Mouse (Mus musculus) embryonic facial prominence, embryonic 14.5 days (tissue): ENCODE results near the gene Zfp568. TPM values are rescaled to one million over a fixed set of nuclear protein-coding genes. Genes with fewer than 3 reads are reported as not detected.

Source experiments
- polyA plus RNA-seq: library from polyadenylated mRNA; unstranded; fragments of >200 nt; fragmentation: Nextera tagmentation; extraction: Ambion mirVana; gene quantifications from 2 replicates; pipeline ENCODE4 v1.2.1, GENCODE M21; 2014

The Zfp568 gene
- polyA plus RNA-seq, 1 experiment from 2014 or later = 29.9 TPM

Other genes starting within 250 kb of the Zfp568 start
- gene Zfp84, start 215.4 kb upstream of the Zfp568 start, polyA plus RNA-seq = 15.7 and 17.0 TPM in 2 replicates
- gene Zfp30, start 200.0 kb upstream of the Zfp568 start, polyA plus RNA-seq = 9.4 and 10.4 TPM in 2 replicates
- 12.8 and 14.5 TPM in 2 replicates for gene Zfp790, start 167.8 kb upstream of the Zfp568 start, polyA plus RNA-seq
- 3.6 and 4.4 TPM in 2 replicates for gene Zfp940, start 130.3 kb upstream of the Zfp568 start, polyA plus RNA-seq
- gene Zfp420, start 124.0 kb upstream of the Zfp568 start, polyA plus RNA-seq = 6.4 and 7.1 TPM in 2 replicates
- 12.0 and 13.7 TPM in 2 replicates for gene Zfp27, start 77.4 kb upstream of the Zfp568 start, polyA plus RNA-seq
- gene Zfp383, start 75.7 kb upstream of the Zfp568 start, polyA plus RNA-seq = 9.9 and 10.1 TPM in 2 replicates
- gene Zfp74, start 29.9 kb upstream of the Zfp568 start, polyA plus RNA-seq = 8.9 and 10.3 TPM in 2 replicates
- 4.4 and 6.4 TPM in 2 replicates for gene Zfp14, start 67.4 kb downstream of the Zfp568 start, polyA plus RNA-seq
- gene Zfp82, start 88.9 kb downstream of the Zfp568 start, polyA plus RNA-seq = 6.4 and 7.0 TPM in 2 replicates
- 1.4 and 2.5 TPM in 2 replicates for gene Gm26920, start 106.5 kb downstream of the Zfp568 start, polyA plus RNA-seq
- 7.9 and 11.2 TPM in 2 replicates for gene Zfp566, start 106.6 kb downstream of the Zfp568 start, polyA plus RNA-seq
- 136 and 141 TPM in 2 replicates for gene Zfp260, start 110.8 kb downstream of the Zfp568 start, polyA plus RNA-seq
- gene Zfp382, start 138.0 kb downstream of the Zfp568 start, polyA plus RNA-seq = 5.8 and 6.5 TPM in 2 replicates
- 18.1 and 18.4 TPM in 2 replicates for gene Zfp146, start 185.8 kb downstream of the Zfp568 start, polyA plus RNA-seq
- 7.4 and 17.0 TPM in 2 replicates for gene Cox7a1, start 200.2 kb downstream of the Zfp568 start, polyA plus RNA-seq
- gene Capns1, start 214.9 kb downstream of the Zfp568 start, polyA plus RNA-seq = 96.4 and 107 TPM in 2 replicates
- 172 and 180 TPM in 2 replicates for gene Polr2i, start 248.0 kb downstream of the Zfp568 start, polyA plus RNA-seq
- 166 and 169 TPM in 2 replicates for gene Tbcb, start 248.3 kb downstream of the Zfp568 start, polyA plus RNA-seq